Mouse (Mus musculus) E14TG2a.4 (cell line): ENCODE measurements around the gene Ccdc194.

ENCODE experiments used
- CTCF ChIP-seq: conservative IDR thresholded peaks from 2 replicates; pipeline ENCODE4 v1.5.1; 2014; ENCODE audit warnings: low read length
- NANOG ChIP-seq: IDR thresholded peaks from 2 replicates; pipeline ENCODE4 v1.6.1; 2014; ENCODE audit warnings: borderline replicate concordance, low read length, mixed read lengths
- POU5F1 ChIP-seq: IDR thresholded peaks from 2 replicates; pipeline ENCODE4 v1.6.1; 2014; ENCODE audit warnings: low read length, borderline replicate concordance

- no peak for TF ChIP-seq CTCF
- no peak for TF ChIP-seq NANOG
- no peak for TF ChIP-seq POU5F1
Measured at GRCm38 (mm10) chr8:71507589-71508104, 17.9 kb downstream of the Ccdc194 start.
